Mouse (Mus musculus): ENCODE measurements at regions not wholly inside any gene's neighbourhood (a gene's known extent, or its start where the extent isn't known, plus 50 kb on each side); places are given as distances from the start of the nearest gene placed in this dataset.
A peak's percentile ranks its signal among the peaks of the same experiment; 100 is the strongest.

DNA sequence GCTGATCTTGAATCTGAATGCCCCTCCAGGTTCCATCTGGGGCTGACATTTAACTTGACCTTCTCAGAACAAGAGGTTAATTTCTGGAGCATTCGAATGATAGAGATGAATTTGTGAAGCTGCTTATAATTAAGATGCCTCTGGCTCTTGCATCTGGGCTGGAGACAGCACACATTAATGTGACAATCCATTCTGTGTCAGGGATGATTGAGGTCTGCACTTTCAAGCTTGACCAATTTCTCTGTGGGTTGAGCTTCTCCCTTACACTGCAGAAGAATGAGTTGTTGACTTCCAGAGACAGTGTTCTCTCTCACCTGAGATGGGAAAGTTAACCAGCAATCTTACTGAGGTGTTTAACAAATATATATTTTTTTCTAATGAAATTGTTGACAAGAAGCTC lies 541.8 kb downstream of the Edem1 start:
- DNase-seq (ENCODE audit: low read depth), result no peak

DNA sequence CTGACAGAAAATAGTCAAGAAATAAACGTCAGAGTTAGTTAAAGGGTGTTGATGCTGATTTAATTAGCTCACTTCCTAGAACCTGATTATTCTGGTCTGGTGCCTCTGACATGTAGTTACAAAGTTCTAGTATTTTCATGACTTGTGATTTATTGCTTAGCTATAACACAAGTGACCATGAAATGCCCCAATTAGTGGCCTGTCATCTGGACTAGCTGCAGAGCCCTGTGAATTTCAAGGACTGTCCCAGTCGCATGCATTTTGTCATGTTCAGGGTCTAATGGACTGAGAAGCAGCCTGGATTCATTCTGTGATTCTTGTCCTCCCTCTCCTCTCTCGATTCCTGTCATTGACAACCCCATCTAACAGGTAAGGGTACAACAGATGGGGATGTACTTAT lies 543.5 kb downstream of the Edem1 start:
- no peak for DNase-seq (ENCODE audit: low read depth)

DNA sequence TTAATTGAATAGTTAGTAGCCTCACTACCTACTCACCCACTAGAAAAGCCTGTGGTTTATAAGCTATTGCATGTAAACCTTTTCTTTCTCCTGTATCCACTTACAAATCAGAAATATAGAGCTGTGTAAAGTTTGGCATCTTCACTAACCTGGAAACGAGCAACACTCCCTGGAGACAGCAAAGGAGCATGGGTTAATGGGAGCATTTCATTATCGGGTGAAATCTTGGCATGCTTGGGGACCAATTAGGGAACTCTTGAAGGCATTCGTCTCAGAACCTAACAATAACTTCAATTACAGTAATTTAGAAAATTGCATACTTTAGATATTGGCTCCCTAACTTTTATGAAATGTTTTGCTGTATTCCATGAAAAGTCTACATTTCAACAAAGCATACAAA lies 558.8 kb downstream of the Edem1 start:
- DNase-seq (ENCODE audit: low read depth), result no peak

DNA sequence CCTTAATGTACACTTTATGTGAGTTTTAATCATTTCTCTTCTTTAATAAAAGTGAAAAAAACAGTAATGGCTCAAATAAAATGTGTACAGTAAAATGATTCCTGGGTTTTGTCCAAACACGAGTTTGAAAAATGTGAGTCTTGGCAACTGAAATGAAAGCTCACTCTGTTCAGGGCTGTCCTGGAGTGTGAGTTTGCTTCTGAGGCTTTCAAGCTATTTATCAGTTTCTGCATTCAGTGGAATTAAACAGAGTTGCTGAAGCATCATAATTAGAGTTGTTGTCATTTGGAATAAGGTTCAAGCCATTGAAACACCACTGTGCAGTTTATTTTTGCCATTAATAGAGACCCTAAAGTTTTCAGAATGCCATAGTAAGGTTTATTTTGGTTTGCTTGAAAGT lies 561.3 kb downstream of the Edem1 start:
- no peak for DNase-seq (ENCODE audit: low read depth)

GRCm38 (mm10) chr6:109398690-109399089 lies 570.2 kb downstream of the Edem1 start:
- peak; percentile 2 for DNase-seq (ENCODE audit: low read depth)

DNA sequence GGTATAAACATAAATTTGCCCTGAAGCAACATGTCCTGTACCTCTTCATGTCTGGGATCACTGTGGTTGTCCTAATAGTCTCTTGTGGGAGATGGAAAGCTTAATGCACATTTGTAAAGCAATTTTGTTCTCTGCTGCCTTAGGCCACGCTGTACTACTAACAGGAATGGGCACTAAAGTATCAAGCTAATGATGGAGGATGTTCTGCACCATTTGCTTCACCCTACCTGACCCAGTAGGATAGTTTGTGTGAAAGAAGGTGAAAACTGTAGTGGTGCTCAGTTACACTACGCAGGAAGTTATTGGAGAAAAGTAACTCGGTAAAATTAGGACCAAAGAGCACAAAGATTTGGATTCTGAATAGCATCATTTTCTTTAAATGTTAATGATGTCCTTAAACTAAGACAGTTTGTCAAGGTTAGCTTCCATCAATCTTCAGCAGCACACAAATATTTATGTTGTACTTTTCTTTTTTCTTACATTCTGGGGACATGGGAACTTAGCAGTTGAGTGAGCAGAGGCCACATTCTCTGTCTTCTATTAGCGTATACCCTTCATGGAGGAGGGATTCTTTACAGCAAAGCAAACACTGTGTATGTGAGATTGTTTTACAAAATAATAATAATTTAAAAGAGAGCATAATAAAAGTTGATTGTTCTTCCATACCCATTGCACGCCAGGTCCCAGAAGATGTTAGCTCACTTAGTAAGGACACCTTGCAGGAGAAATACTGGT lies 591.2 kb downstream of the Edem1 start:
- DNase-seq (ENCODE audit: low read depth), result no peak

GRCm38 (mm10) chr6:109433596-109433995 lies 605.2 kb downstream of the Edem1 start:
- DNase-seq (ENCODE audit: low read depth), result no peak

Data from induced T-regulatory cell, adult 2 months (primary cell).